Mouse (Mus musculus): ENCODE measurements at regions not wholly inside any gene's neighbourhood (a gene's known extent, or its start where the extent isn't known, plus 50 kb on each side); places are given as distances from the start of the nearest gene placed in this dataset.
"Not testable (repeated sequence)": the region's sequence is repeated elsewhere in the genome, so short reads cannot be mapped to it uniquely, and the experiment has no call there.

GRCm38 (mm10) chr14:16079096-16079495, 170.0 kb upstream of the Ngly1 start:
- DNase-seq (ENCODE audit: low spot score in 2 of 2), result no peak

DNA sequence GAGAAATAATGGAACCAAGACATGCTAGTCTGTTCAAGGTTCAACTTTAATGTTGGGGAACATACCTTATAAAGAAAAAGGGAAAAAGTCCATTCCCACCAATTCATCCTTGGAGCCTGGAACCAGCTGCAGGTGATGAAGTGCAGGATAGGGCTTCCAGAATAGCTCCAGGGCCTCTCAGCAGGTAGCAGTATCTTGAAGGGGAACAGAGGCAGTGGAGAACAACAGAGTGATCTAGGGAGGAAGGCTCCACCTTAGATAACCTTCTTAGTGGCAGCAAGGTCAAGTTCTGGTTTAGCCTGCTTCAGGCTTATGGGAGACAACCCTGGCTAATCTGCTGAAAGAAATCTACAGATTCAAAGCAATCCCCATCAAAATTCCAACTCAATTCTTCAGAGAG, 161.8 kb upstream of the Ngly1 start:
- DNase-seq (ENCODE audit: low spot score in 2 of 2), result not testable (repeated sequence)

- DNase-seq (ENCODE audit: low spot score in 2 of 2), result no peak
Measured at GRCm38 (mm10) chr14:16092391-16093132, 156.5 kb upstream of the Ngly1 start.

- no peak for DNase-seq (ENCODE audit: low spot score in 2 of 2)
Measured at GRCm38 (mm10) chr14:16093133-16093505, 156.0 kb upstream of the Ngly1 start.

GRCm38 (mm10) chr14:16109414-16109813, 139.7 kb upstream of the Ngly1 start:
- DNase-seq (ENCODE audit: low spot score in 2 of 2), result no peak

DNA sequence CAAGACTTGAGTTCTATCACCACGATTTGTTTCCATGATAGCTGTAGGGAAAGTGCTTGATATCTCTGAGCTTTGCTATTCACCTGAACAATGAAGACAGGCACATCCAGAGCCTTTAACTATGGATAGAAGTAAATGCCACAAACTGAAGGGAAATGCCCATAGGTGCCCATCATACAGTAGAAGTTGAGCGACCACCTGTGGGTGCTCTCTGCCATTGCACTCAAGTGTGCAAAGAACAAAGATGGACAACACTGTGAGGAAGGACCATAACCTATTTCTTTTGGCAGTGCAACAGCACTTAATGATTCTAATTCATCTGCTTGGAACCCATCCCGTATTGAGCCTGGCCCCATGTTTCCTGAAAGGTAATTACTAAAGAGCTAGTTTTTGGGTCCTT, 116.4 kb upstream of the Ngly1 start:
- DNase-seq (ENCODE audit: low spot score in 2 of 2), result no peak

DNA sequence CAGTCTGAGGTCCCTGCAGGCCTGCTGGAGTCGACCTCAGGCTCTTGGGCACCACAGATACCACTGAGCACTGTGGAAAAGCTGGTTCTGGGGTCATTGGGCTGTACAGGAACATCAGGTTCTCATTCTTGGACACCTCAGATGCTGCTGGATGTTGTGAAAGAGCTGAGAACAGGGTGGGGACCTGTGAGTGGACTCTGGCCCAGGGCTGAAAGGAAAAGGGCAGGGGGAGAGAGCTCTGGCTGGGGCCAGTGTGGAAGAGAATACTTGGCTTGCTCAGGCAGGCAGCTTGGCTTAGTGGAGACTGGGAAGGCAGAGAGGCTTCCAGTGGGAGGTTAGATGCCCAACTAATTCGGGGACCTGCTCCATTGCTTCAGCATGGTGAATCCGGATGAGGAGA, 115.7 kb upstream of the Ngly1 start:
- no peak for DNase-seq (ENCODE audit: low spot score in 2 of 2)

- DNase-seq (ENCODE audit: low spot score in 2 of 2), result no peak
Measured at GRCm38 (mm10) chr14:16136187-16136586, 112.9 kb upstream of the Ngly1 start.

GRCm38 (mm10) chr14:16144299-16144698, 104.8 kb upstream of the Ngly1 start:
- DNase-seq (ENCODE audit: low spot score in 2 of 2), result no peak

- DNase-seq (ENCODE audit: low spot score in 2 of 2), result no peak
Measured at GRCm38 (mm10) chr14:16146811-16147210, 102.3 kb upstream of the Ngly1 start.

DNA sequence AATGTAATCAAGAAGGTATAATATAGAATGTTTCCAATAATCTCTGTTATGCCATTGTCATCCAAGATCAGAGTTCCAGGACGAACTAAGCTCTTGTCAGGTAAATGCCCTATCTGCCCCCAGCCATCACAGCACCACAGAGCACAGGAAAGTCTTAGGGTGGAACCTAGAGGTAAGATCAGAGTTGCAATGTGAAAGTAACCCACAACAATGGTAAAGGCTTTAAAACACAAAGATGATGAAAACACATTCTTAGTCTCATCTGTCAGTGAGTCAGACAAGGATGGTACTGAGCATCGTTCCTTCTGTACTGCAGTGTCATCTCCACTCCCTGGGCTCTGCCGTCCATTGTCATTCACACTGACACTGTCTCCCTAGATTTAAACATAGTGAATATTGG, 97.3 kb upstream of the Ngly1 start:
- no peak for DNase-seq (ENCODE audit: low spot score in 2 of 2)

DNA sequence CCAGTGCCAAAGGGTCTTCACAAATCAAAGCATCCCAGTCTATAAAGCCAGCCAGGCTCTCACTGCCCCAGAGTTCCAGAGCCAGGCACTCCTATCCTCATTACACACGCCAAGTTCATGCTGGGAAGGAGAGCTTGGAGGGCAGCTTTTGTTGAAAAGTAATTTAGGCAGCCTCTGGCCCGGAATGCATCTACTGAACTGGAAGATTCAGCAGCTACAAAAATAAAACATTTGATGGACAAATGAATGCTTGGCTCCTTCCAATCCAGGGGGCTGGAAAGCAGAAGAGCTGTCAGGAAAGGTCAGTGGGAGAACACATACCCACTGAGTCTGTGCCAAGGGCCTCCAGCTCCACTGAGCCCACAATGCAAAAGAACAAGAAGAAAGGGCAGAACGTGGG, 96.4 kb upstream of the Ngly1 start:
- no peak for DNase-seq (ENCODE audit: low spot score in 2 of 2)

DNA sequence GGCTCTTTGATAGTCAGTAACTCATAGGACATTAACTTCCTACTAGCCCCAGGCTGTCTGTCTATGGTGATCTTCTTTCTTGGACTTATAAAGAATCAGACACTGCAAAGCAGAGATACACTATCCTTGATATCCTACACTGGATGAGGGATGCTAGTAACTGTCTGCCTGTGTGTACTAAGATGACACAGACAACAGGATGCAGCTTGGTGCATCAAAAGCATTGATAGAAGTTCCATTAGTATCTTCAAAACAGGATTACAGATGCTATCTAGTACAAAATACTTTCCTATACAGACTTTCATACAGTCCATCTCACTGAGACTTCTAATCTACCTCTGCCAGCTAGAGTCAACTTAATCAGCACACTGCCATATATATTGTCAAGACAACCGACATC, 94.0 kb upstream of the Ngly1 start:
- no peak for DNase-seq (ENCODE audit: low spot score in 2 of 2)

DNA sequence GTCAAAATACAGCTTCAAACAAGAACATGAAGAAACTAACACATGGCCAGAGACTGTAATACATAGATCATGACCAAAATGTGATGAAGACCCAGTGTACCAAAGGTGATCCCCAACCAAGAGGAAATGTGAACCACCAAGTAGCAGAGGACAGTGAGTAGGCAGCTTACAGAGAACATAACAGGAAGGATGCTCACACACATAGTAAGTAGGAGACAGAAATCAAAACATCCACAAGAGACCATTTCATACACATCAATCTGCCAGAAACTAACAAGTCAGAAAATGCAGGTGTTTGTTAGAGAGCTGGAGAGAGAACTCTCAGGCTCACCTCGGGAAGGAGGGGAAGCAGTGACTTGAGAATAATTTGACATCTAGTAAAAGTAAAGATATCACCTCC, 78.9 kb upstream of the Ngly1 start:
- DNase-seq (ENCODE audit: low spot score in 2 of 2), result no peak

DNA sequence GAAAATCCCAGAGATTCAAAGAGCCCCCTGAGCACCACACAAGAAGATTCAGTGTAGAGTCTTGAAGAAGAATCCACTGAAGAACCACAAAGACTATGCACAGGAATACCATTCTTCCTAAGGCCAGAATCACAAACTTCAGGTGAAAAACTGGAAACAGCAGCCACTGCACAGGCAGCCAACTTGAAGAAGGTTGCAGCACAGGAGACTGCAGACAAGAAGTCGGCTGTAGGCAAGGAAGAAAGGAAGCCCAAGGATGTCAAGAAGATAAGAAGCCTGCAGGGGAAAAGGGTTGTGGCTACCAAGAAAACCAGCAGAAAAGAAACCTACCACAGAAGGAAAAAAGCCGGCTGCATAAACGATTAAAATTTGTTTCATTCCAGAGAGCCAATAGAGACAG, 76.8 kb upstream of the Ngly1 start:
- no peak for DNase-seq (ENCODE audit: low spot score in 2 of 2)

GRCm38 (mm10) chr14:16173292-16173691, 75.8 kb upstream of the Ngly1 start:
- DNase-seq (ENCODE audit: low spot score in 2 of 2), result peak in 1 of 2 experiments; percentile 66

GRCm38 (mm10) chr14:16178227-16178626, 70.9 kb upstream of the Ngly1 start:
- DNase-seq (ENCODE audit: low spot score in 2 of 2), result no peak

GRCm38 (mm10) chr14:16181822-16182221, 67.3 kb upstream of the Ngly1 start:
- DNase-seq (ENCODE audit: low spot score in 2 of 2), result no peak

- no peak for DNase-seq (ENCODE audit: low spot score in 2 of 2)
Measured at GRCm38 (mm10) chr14:16185246-16185645, 63.8 kb upstream of the Ngly1 start.

All from spleen, postnatal 10 days (tissue).